Mouse (Mus musculus) midbrain, embryonic 10.5 days (tissue): ENCODE measurements at regions not wholly inside any gene's neighbourhood (a gene's known extent, or its start where the extent isn't known, plus 50 kb on each side); places are given as distances from the start of the nearest gene placed in this dataset.
A peak's percentile ranks its signal among the peaks of the same experiment; 100 is the strongest.

Source experiments
- DNase-seq: peaks from one replicate; pipeline ENCODE4 v3.0.0-alpha.2; 2017; ENCODE audit warnings: low spot score
- H3K27ac ChIP-seq: fragments of 300-500 bp; sonication (generic); replicated peaks from 2 replicates; pipeline ENCODE4 v1.5.1; 2016; ENCODE audit warnings: mild to moderate bottlenecking
- H3K27me3 ChIP-seq: fragments of 300-500 bp; sonication (generic); 2 replicates; pipeline ENCODE4 v1.6.1; 2016; ENCODE audit warnings: low read depth, mild to moderate bottlenecking; ENCODE audit not compliant: poor library complexity, severe bottlenecking
- H3K36me3 ChIP-seq: fragments of 300-500 bp; sonication (generic); 2 replicates; pipeline ENCODE4 v1.6.1; 2016; ENCODE audit warnings: mild to moderate bottlenecking, moderate library complexity
- H3K4me1 ChIP-seq: fragments of 300-500 bp; sonication (generic); 2 replicates; pipeline ENCODE4 v1.6.1; 2016
- H3K4me3 ChIP-seq: fragments of 300-500 bp; sonication (generic); 2 replicates; pipeline ENCODE4 v1.5.1; 2016; ENCODE audit warnings: mild to moderate bottlenecking, moderate library complexity
- H3K9me3 ChIP-seq: fragments of 300-500 bp; sonication (generic); replicated peaks from 2 replicates; pipeline ENCODE4 v1.6.1; 2016; ENCODE audit warnings: mild to moderate bottlenecking
- WGBS: fragments of 180-500 bp; shearing (Covaris S2); methylation state at CpG from one replicate; pipeline ENCODE4 v1.1.7; 2016; 5-methylcytosine and 5-hydroxymethylcytosine counted together

- WGBS, result 90% methylated on average over 4 of the region's 4 CpGs
- Histone ChIP-seq H3K36me3 (no peaks in the 10 kb centered on the region), H3K9me3 (no peaks in the 10 kb centered on the region), H3K4me1 (0 out of 2 replicates have a peak, but pooled peaks cover under 1% of the 10 kb centered on the region), H3K4me3 (no peak overlapping the region), H3K27ac (no peak overlapping the region), H3K27me3 (no peaks in the 10 kb centered on the region)
- no peak for DNase-seq
Observed at GRCm38 (mm10) chr13:31359353-31359752, 196.6 kb upstream of the Foxq1 start.

- no peak for DNase-seq
- H3K36me3 ChIP-seq, result no peaks in the 10 kb centered on the region
- H3K4me3 ChIP-seq, result no peak overlapping the region
- 47% methylated on average over 3 of the region's 3 CpGs for WGBS
- no peak overlapping the region for H3K27ac ChIP-seq
- no peaks in the 10 kb centered on the region for H3K27me3 ChIP-seq
- H3K9me3 ChIP-seq, result no peaks in the 10 kb centered on the region
- 0 out of 2 replicates have a peak, but pooled peaks cover 3% of the 10 kb centered on the region for H3K4me1 ChIP-seq
Observed at GRCm38 (mm10) chr13:31362386-31362785, 193.5 kb upstream of the Foxq1 start.

- Histone ChIP-seq H3K27me3 (no peaks in the 10 kb centered on the region), H3K9me3 (no peaks in the 10 kb centered on the region), H3K27ac (no peak overlapping the region), H3K4me3 (no peak overlapping the region), H3K4me1 (0 out of 2 replicates have a peak, but pooled peaks cover 3% of the 10 kb centered on the region), H3K36me3 (no peaks in the 10 kb centered on the region)
- DNase-seq, result no peak
- 86% methylated on average over 4 of the region's 4 CpGs for WGBS
Observed at GRCm38 (mm10) chr13:31364369-31364768, 191.6 kb upstream of the Foxq1 start.

GRCm38 (mm10) chr13:31367226-31367625 is 188.7 kb upstream of the Foxq1 start:
- Histone ChIP-seq H3K27me3 (no peaks in the 10 kb centered on the region), H3K9me3 (no peaks in the 10 kb centered on the region), H3K36me3 (no peaks in the 10 kb centered on the region), H3K27ac (no peak overlapping the region), H3K4me3 (no peak overlapping the region), H3K4me1 (peaks cover 7% of the 10 kb centered on the region; the same call in 1 of the 2 replicates)
- 91% methylated on average over 3 of the region's 3 CpGs for WGBS
- no peak for DNase-seq

- H3K27me3 ChIP-seq, result no peaks in the 10 kb centered on the region
- WGBS, result 87% methylated on average over 4 of the region's 4 CpGs
- H3K27ac ChIP-seq, result no peak overlapping the region
- peaks cover 7% of the 10 kb centered on the region; the same call in 1 of the 2 replicates for H3K4me1 ChIP-seq
- no peaks in the 10 kb centered on the region for H3K9me3 ChIP-seq
- no peak for DNase-seq
- no peaks in the 10 kb centered on the region for H3K36me3 ChIP-seq
- no peak overlapping the region for H3K4me3 ChIP-seq
Observed at GRCm38 (mm10) chr13:31369182-31369581, 186.8 kb upstream of the Foxq1 start.

- no peak overlapping the region for H3K27ac ChIP-seq
- 78% methylated on average over 6 of the region's 6 CpGs for WGBS
- no peak for DNase-seq
- H3K27me3 ChIP-seq, result no peaks in the 10 kb centered on the region
- no peak overlapping the region for H3K4me3 ChIP-seq
- no peaks in the 10 kb centered on the region for H3K9me3 ChIP-seq
- H3K36me3 ChIP-seq, result no peaks in the 10 kb centered on the region
- peaks cover 4% of the 10 kb centered on the region; the same call in 1 of the 2 replicates for H3K4me1 ChIP-seq
Observed at GRCm38 (mm10) chr13:31370873-31371272, 185.1 kb upstream of the Foxq1 start.

- no peak for DNase-seq
- 56% methylated on average over 5 of the region's 5 CpGs for WGBS
- Histone ChIP-seq H3K4me3 (no peak overlapping the region), H3K4me1 (peaks cover 4% of the 10 kb centered on the region; the same call in 1 of the 2 replicates), H3K9me3 (no peaks in the 10 kb centered on the region), H3K27me3 (no peaks in the 10 kb centered on the region), H3K27ac (no peak overlapping the region), H3K36me3 (no peaks in the 10 kb centered on the region)
Observed at GRCm38 (mm10) chr13:31374006-31374405, 181.9 kb upstream of the Foxq1 start.

GRCm38 (mm10) chr13:31393421-31394215 is 162.3 kb upstream of the Foxq1 start:
- peaks cover 13% of the 10 kb centered on the region for H3K4me1 ChIP-seq
- no peak overlapping the region for H3K27ac ChIP-seq
- DNase-seq, result no peak
- WGBS, result 74% methylated on average over 4 of the region's 4 CpGs
- no peaks in the 10 kb centered on the region for H3K36me3 ChIP-seq
- H3K4me3 ChIP-seq, result no peak overlapping the region
- no peaks in the 10 kb centered on the region for H3K27me3 ChIP-seq
- H3K9me3 ChIP-seq, result no peaks in the 10 kb centered on the region

- Histone ChIP-seq H3K27ac (no peak overlapping the region), H3K27me3 (no peaks in the 10 kb centered on the region), H3K36me3 (no peaks in the 10 kb centered on the region), H3K4me1 (peaks cover 15% of the 10 kb centered on the region), H3K9me3 (no peaks in the 10 kb centered on the region), H3K4me3 (no peak overlapping the region)
- DNase-seq, result peak; percentile 15
- WGBS, result 73% methylated on average over 5 of the region's 5 CpGs
Observed at GRCm38 (mm10) chr13:31396216-31396910, 159.6 kb upstream of the Foxq1 start.

- Histone ChIP-seq H3K27ac (no peak overlapping the region), H3K36me3 (no peaks in the 10 kb centered on the region), H3K27me3 (no peaks in the 10 kb centered on the region), H3K9me3 (no peaks in the 10 kb centered on the region), H3K4me1 (peaks cover 20% of the 10 kb centered on the region), H3K4me3 (no peak overlapping the region)
- DNase-seq, result peak; percentile 32
- 68% methylated on average over 10 of the region's 10 CpGs for WGBS
Observed at GRCm38 (mm10) chr13:31397246-31397645, 158.7 kb upstream of the Foxq1 start.

- H3K36me3 ChIP-seq, result no peaks in the 10 kb centered on the region
- 91% methylated on average over 2 of the region's 2 CpGs for WGBS
- no peak overlapping the region for H3K27ac ChIP-seq
- H3K9me3 ChIP-seq, result no peaks in the 10 kb centered on the region
- peaks cover 20% of the 10 kb centered on the region for H3K4me1 ChIP-seq
- no peak for DNase-seq
- H3K27me3 ChIP-seq, result no peaks in the 10 kb centered on the region
- no peak overlapping the region for H3K4me3 ChIP-seq
Observed at GRCm38 (mm10) chr13:31400401-31400800, 155.5 kb upstream of the Foxq1 start.

GRCm38 (mm10) chr13:31405312-31405711 is 150.6 kb upstream of the Foxq1 start:
- WGBS, result 78% methylated on average over 2 of the region's 2 CpGs
- no peak for DNase-seq
- H3K9me3 ChIP-seq, result no peaks in the 10 kb centered on the region
- no peaks in the 10 kb centered on the region for H3K36me3 ChIP-seq
- H3K4me1 ChIP-seq, result 0 out of 2 replicates have a peak, but pooled peaks cover 7% of the 10 kb centered on the region
- H3K27ac ChIP-seq, result no peak overlapping the region
- H3K4me3 ChIP-seq, result no peak overlapping the region
- H3K27me3 ChIP-seq, result no peaks in the 10 kb centered on the region
